ENCODE assay signal across 14 mouse cellular contexts in the genomic region with DNA sequence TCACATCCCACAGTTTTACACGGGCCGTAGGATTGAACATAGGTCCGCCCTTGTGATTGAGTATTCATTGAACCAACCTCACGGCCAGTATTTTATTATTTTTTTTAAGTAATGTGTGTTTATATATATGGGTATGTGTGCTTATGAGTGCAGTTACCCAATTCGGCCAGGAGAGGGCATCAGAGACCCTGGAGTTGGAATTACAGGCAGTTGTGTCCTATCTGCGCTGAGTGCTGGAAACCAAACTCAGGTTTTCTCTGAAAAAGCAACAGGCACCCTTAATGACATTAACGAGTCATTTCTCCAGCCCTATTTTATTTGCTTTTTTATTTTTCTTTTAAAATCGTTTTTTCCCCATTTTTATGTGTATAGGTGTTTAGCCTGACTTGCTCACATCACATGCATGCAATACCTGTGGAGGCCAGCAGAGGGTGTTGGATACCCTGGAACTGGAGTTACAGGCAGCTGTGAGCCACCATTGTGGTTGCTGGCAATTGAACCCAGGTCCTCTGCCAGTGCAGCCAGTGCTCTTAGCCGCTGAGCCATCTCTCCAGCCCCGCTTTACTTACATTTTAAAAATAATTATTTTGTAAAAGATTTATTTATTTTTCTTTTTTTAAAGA. TPM values are rescaled to one million over a fixed set of nuclear protein-coding genes. Genes with fewer than 3 reads are reported as not detected.
DNase-seq lines count a peak whose midpoint lies in the region; ATAC-seq and TF ChIP-seq lines count a peak whose summit lies in the region.
"Had no signal": no experiment of that assay in that cellular context is flagged by ENCODE, and none has a peak within 500 bp of the region (broad histone marks: within the 10 kb centered on the region; RNA-seq: fewer than 3 reads in every experiment).

No protein-coding gene starts in this region.

- no peaks in the 10 kb centered on the region for H3K4me1 ChIP-seq in hindbrain, postnatal 0 days (ENCODE audit: insufficient read depth, low read length)
- peaks cover under 1% of the 10 kb centered on the region; the same call in 1 of the 2 replicates for H3K4me1 ChIP-seq in hindbrain, embryonic 12.5 days
- H3K4me1 ChIP-seq: midbrain, embryonic 12.5 days had no signal

- no peaks in the 10 kb centered on the region for H3K36me3 ChIP-seq in hindbrain, postnatal 0 days (ENCODE audit: insufficient read depth, low read length)
- no peaks in the 10 kb centered on the region for H3K36me3 ChIP-seq in hindbrain, embryonic 12.5 days
- H3K36me3 ChIP-seq: midbrain, embryonic 12.5 days had no signal

- H3K9me3 ChIP-seq in hindbrain, postnatal 0 days (ENCODE audit: low read length): no peaks in the 10 kb centered on the region
- no peaks in the 10 kb centered on the region; the same call in 1 of the 2 replicates for H3K9me3 ChIP-seq in hindbrain, embryonic 12.5 days (replicated peaks)
- H3K9me3 ChIP-seq: midbrain, embryonic 12.5 days had no signal

- no peak overlapping the region for H3K4me2 ChIP-seq in hindbrain, postnatal 0 days (ENCODE audit: low read depth, low read length)
- H3K4me2 ChIP-seq in hindbrain, embryonic 12.5 days (replicated peaks): no peak overlapping the region
- H3K4me2 ChIP-seq: hindbrain, embryonic 14.5 days; midbrain, embryonic 12.5 days had no signal

- ATAC-seq in hindbrain, postnatal 0 days: no peak
- ATAC-seq in hindbrain, embryonic 12.5 days (ENCODE audit: low FRiP score): no peak

- H3K4me3 ChIP-seq in hindbrain, postnatal 0 days (ENCODE audit: low read length): no peak overlapping the region
- no peak overlapping the region for H3K4me3 ChIP-seq in hindbrain, embryonic 12.5 days
- H3K4me3 ChIP-seq: erythroblast, embryonic 14.5 days; midbrain, embryonic 12.5 days had no signal

- H3K27me3 ChIP-seq in hindbrain, postnatal 0 days (ENCODE audit: insufficient read depth, low read length): no peaks in the 10 kb centered on the region
- no peaks in the 10 kb centered on the region for H3K27me3 ChIP-seq in hindbrain, embryonic 12.5 days

- no peak overlapping the region for H3K9ac ChIP-seq in hindbrain, postnatal 0 days (replicated peaks; ENCODE audit: low read length)
- no peak overlapping the region for H3K9ac ChIP-seq in hindbrain, embryonic 12.5 days
- H3K9ac ChIP-seq: hindbrain, embryonic 14.5 days; midbrain, embryonic 12.5 days had no signal

- peak; percentile 23; the same call in 1 of the 2 replicates for TF ChIP-seq CTCF in hindbrain, postnatal 0 days (IDR thresholded peaks at IDR 0.05; ENCODE audit: low read depth)

- H3K27ac ChIP-seq in hindbrain, postnatal 0 days: no peak overlapping the region
- H3K27ac ChIP-seq in hindbrain, embryonic 12.5 days: no peak overlapping the region
- H3K27ac ChIP-seq: hindbrain, embryonic 14.5 days; midbrain, embryonic 12.5 days had no signal

- no peak for DNase-seq in hindbrain, postnatal 0 days (ENCODE audit: low spot score)
- DNase-seq in retina, embryonic 14.5 days (ENCODE audit: low spot score): peak; percentile 25
- no peak for DNase-seq in retina, postnatal 1 day
- DNase-seq in ZHBTc4 (ENCODE audit: low read depth, low spot score): peak; percentile 88
- DNase-seq in testis, postnatal 14 days (ENCODE audit: low spot score): peak; percentile 84
- DNase-seq in layer of hippocampus, postnatal 36 days: no peak
- no peak for DNase-seq in urinary bladder, postnatal 25 days (ENCODE audit: low spot score)
- DNase-seq: cerebellum, adult 8-10 months; gastrocnemius, postnatal 14 days had no signal

- 90% methylated on average over 10 of the region's 10 CpGs for WGBS in hindbrain, postnatal 0 days
- 87% methylated on average over 10 of the region's 10 CpGs for WGBS in hindbrain, embryonic 12.5 days

RNA-seq across cellular contexts. Expression of gene Tfeb, which starts 8.0 kb away (rescaled TPM):
- total RNA-seq in hindbrain, postnatal 0 days (2014; rRNA removed): 10.0 and 13.2 TPM in 2 replicates
- 6.6 TPM in 2 replicates for polyA plus RNA-seq in hindbrain, postnatal 0 days (2015; fragmentation: Nextera tagmentation; extraction: Ambion mirVana)
- 4.9 TPM in 2 replicates for polyA plus RNA-seq in hindbrain, embryonic 12.5 days (2016; fragmentation: Nextera tagmentation; extraction: Ambion mirVana)
- 10 to 100 TPM; 11.5 to 13.9 TPM for total RNA-seq in layer of hippocampus, postnatal 36 days (2021)

RNA-seq across cellular contexts. Expression of gene Pgc, which starts 18.2 kb away (rescaled TPM):
- 0.21 TPM in 1 of 2 replicates, not detected in the other for total RNA-seq in hindbrain, postnatal 0 days (2014; rRNA removed)
- 0.14 and 0.42 TPM in 2 replicates for polyA plus RNA-seq in hindbrain, postnatal 0 days (2015; fragmentation: Nextera tagmentation; extraction: Ambion mirVana)
- polyA plus RNA-seq in hindbrain, embryonic 12.5 days (2016; fragmentation: Nextera tagmentation; extraction: Ambion mirVana): not detected in 2 replicates
- not detected for total RNA-seq in layer of hippocampus, postnatal 36 days (2021)
- total RNA-seq: gastrocnemius, postnatal 14 days; left cerebral cortex, postnatal 25 days had no signal
- polyA plus RNA-seq: erythroblast, embryonic 14.5 days; hindbrain, embryonic 14.5 days; midbrain, embryonic 12.5 days had no signal

RNA-seq across cellular contexts. Expression of gene Prickle4, which starts 50.3 kb away (rescaled TPM):
- total RNA-seq in hindbrain, postnatal 0 days (2014; rRNA removed): 2.2 TPM in 1 of 2 replicates, not detected in the other
- polyA plus RNA-seq in hindbrain, postnatal 0 days (2015; fragmentation: Nextera tagmentation; extraction: Ambion mirVana): 1.5 and 1.8 TPM in 2 replicates
- polyA plus RNA-seq in hindbrain, embryonic 12.5 days (2016; fragmentation: Nextera tagmentation; extraction: Ambion mirVana): 0.63 and 1.2 TPM in 2 replicates
- total RNA-seq in layer of hippocampus, postnatal 36 days (2021): 1 to 10 TPM; 3.9 to 4.4 TPM

RNA-seq across cellular contexts. Expression of gene Gm21981, which starts 50.6 kb away (rescaled TPM):
- 5.5 and 8.3 TPM in 2 replicates for total RNA-seq in hindbrain, postnatal 0 days (2014; rRNA removed)
- polyA plus RNA-seq in hindbrain, postnatal 0 days (2015; fragmentation: Nextera tagmentation; extraction: Ambion mirVana): 0.79 and 0.85 TPM in 2 replicates
- polyA plus RNA-seq in hindbrain, embryonic 12.5 days (2016; fragmentation: Nextera tagmentation; extraction: Ambion mirVana): 0.23 and 0.27 TPM in 2 replicates
- 1 to 10 TPM; 3.3 to 3.4 TPM for total RNA-seq in layer of hippocampus, postnatal 36 days (2021)
- polyA plus RNA-seq: erythroblast, embryonic 14.5 days had no signal

RNA-seq across cellular contexts. Expression of gene Frs3, which starts 56.0 kb away (rescaled TPM):
- 143 and 153 TPM in 2 replicates for total RNA-seq in hindbrain, postnatal 0 days (2014; rRNA removed)
- 55.1 and 58.8 TPM in 2 replicates for polyA plus RNA-seq in hindbrain, postnatal 0 days (2015; fragmentation: Nextera tagmentation; extraction: Ambion mirVana)
- 18.7 and 18.9 TPM in 2 replicates for polyA plus RNA-seq in hindbrain, embryonic 12.5 days (2016; fragmentation: Nextera tagmentation; extraction: Ambion mirVana)
- 10 to 100 TPM; 24.2 to 25.9 TPM for total RNA-seq in layer of hippocampus, postnatal 36 days (2021)

Comparison
In these comparisons a context has a peak if more than half of its experiments do, and no peak if none do; other contexts are left out.
1. DNase-seq: peak in retina, embryonic 14.5 days (single experiment), ZHBTc4 (single experiment) and testis, postnatal 14 days (single experiment); none in hindbrain, postnatal 0 days (single experiment), retina, postnatal 1 day (single experiment), layer of hippocampus, postnatal 36 days (0 of 2) and urinary bladder, postnatal 25 days (single experiment).